Mouse (Mus musculus) neural tube, embryonic 13.5 days (tissue): ENCODE results near the gene Pnmal2. TPM values are rescaled to one million over a fixed set of nuclear protein-coding genes. Genes with fewer than 3 reads are reported as not detected.

ENCODE experiments used
- ATAC-seq: fragments of 200-750 bp; cut with Nextera tagmentation; 2 replicates; pipeline ENCODE4 v1.8.0; 2017; ENCODE audit warnings: low read depth, mild to moderate bottlenecking, moderate TSS enrichment, moderate library complexity
- H3K27ac ChIP-seq: fragments of 300-500 bp; sonication (generic); replicated peaks from 2 replicates; pipeline ENCODE4 v1.5.1; 2015; ENCODE audit warnings: moderate library complexity, mild to moderate bottlenecking, inconsistent platforms
- H3K27me3 ChIP-seq: fragments of 300-500 bp; sonication (generic); 2 replicates; pipeline ENCODE4 v1.6.1; 2015; ENCODE audit warnings: mild to moderate bottlenecking, inconsistent platforms
- H3K36me3 ChIP-seq: fragments of 300-500 bp; sonication (generic); 2 replicates; pipeline ENCODE4 v1.6.1; 2015; ENCODE audit warnings: mild to moderate bottlenecking, inconsistent platforms
- H3K4me1 ChIP-seq: fragments of 300-500 bp; sonication (generic); replicated peaks from 2 replicates; pipeline ENCODE4 v1.6.1; 2015; ENCODE audit warnings: inconsistent platforms
- H3K4me2 ChIP-seq: fragments of 300-500 bp; sonication (generic); 2 replicates; pipeline ENCODE4 v1.6.1; 2015; ENCODE audit warnings: inconsistent platforms, mild to moderate bottlenecking, moderate library complexity
- H3K4me3 ChIP-seq: fragments of 300-500 bp; sonication (generic); 2 replicates; pipeline ENCODE4 v1.5.1; 2015; ENCODE audit warnings: mild to moderate bottlenecking, inconsistent platforms
- H3K9ac ChIP-seq: fragments of 300-500 bp; sonication (generic); 2 replicates; pipeline ENCODE4 v1.6.1; 2015; ENCODE audit warnings: moderate library complexity, mild to moderate bottlenecking, inconsistent platforms
- H3K9me3 ChIP-seq: fragments of 300-500 bp; sonication (generic); 2 replicates; pipeline ENCODE4 v1.6.1; 2016; ENCODE audit warnings: inconsistent platforms
- WGBS: fragments of 180-500 bp; shearing (Covaris S2); methylation state at CpG from one replicate; pipeline ENCODE4 v1.1.7; 2015; 5-methylcytosine and 5-hydroxymethylcytosine counted together
- polyA plus RNA-seq: library from polyadenylated mRNA; unstranded; fragments of >200 nt; fragmentation: Nextera tagmentation; extraction: Ambion mirVana; gene quantifications from 2 replicates; pipeline ENCODE4 v1.2.1, GENCODE M21; 2015

Gene Pnmal2
- polyA plus RNA-seq, 1 experiment from 2014 or later = 76.2 TPM

- Histone ChIP-seq H3K9me3 (no peaks in the 10 kb centered on the region), H3K27ac (peak within 1 kb of the TSS; percentile 54), H3K9ac (peak within 1 kb of the TSS; percentile 68; the same call in 1 of the 2 replicates), H3K27me3 (no peaks in the 10 kb centered on the region), H3K4me3 (peak within 1 kb of the TSS; percentile 43), H3K4me2 (peak within 1 kb of the TSS; percentile 53), H3K4me1 (peaks cover 71% of the 10 kb centered on the region), H3K36me3 (no peaks in the 10 kb centered on the region)
- 98% methylated on average over 5 of the region's 5 CpGs for WGBS
- ATAC-seq = no peak
These were observed 47.9 kb downstream of the Pnmal2 start, which contains the start of gene Ccdc8 for GRCm38 (mm10) chr7:16992451-16992807. Gene Ccdc8 (plus strand): TSS chr7:16992708.

GRCm38 (mm10) chr7:16993651-16994399, 49.3 kb downstream of the Pnmal2 start:
- peak; percentile 73 for ATAC-seq
- H3K4me3 ChIP-seq = peak overlapping the region; percentile 43
- peak overlapping the region; percentile 15 for H3K27ac ChIP-seq
- peak overlapping the region; percentile 53 for H3K4me2 ChIP-seq
- no peaks in the 10 kb centered on the region for H3K9me3 ChIP-seq
- no peaks in the 10 kb centered on the region for H3K27me3 ChIP-seq
- peaks cover 62% of the 10 kb centered on the region for H3K4me1 ChIP-seq
- H3K9ac ChIP-seq = peak overlapping the region; percentile 68
- 6% methylated on average over 27 of the region's 27 CpGs for WGBS
- no peaks in the 10 kb centered on the region for H3K36me3 ChIP-seq

- peak overlapping the region; percentile 53 for H3K4me2 ChIP-seq
- H3K36me3 ChIP-seq = no peaks in the 10 kb centered on the region
- ATAC-seq = no peak
- H3K27me3 ChIP-seq = no peaks in the 10 kb centered on the region
- no peaks in the 10 kb centered on the region for H3K9me3 ChIP-seq
- H3K27ac ChIP-seq = peak overlapping the region; percentile 15; the same call in 1 of the 2 replicates
- WGBS = 12% methylated on average over 20 of the region's 20 CpGs
- H3K9ac ChIP-seq = peak overlapping the region; percentile 68
- H3K4me1 ChIP-seq = peaks cover 62% of the 10 kb centered on the region
- H3K4me3 ChIP-seq = peak overlapping the region; percentile 43
These were observed 49.9 kb downstream of the Pnmal2 start for GRCm38 (mm10) chr7:16994400-16994799.

- Histone ChIP-seq H3K9ac (peak overlapping the region; percentile 68), H3K36me3 (no peaks in the 10 kb centered on the region), H3K4me3 (peak overlapping the region; percentile 43), H3K4me2 (peak overlapping the region; percentile 53), H3K4me1 (peaks cover 55% of the 10 kb centered on the region), H3K9me3 (no peaks in the 10 kb centered on the region), H3K27me3 (no peaks in the 10 kb centered on the region), H3K27ac (no peak overlapping the region)
- WGBS = 90% methylated on average over 4 of the region's 4 CpGs
- no peak for ATAC-seq
These were observed 50.9 kb downstream of the Pnmal2 start for GRCm38 (mm10) chr7:16995345-16995744.

Other genes starting within 250 kb of the Pnmal2 start
- gene Ceacam9, start 222.8 kb upstream of the Pnmal2 start, polyA plus RNA-seq = not detected in 2 replicates
- 372 and 378 TPM in 2 replicates for gene Ap2s1, start 206.3 kb upstream of the Pnmal2 start, polyA plus RNA-seq
- 8.8 and 9.0 TPM in 2 replicates for gene Slc1a5, start 163.3 kb upstream of the Pnmal2 start, polyA plus RNA-seq
- gene Strn4, start 128.8 kb upstream of the Pnmal2 start, polyA plus RNA-seq = 155 and 174 TPM in 2 replicates
- 40.0 and 45.9 TPM in 2 replicates for gene Fkrp, start 128.0 kb upstream of the Pnmal2 start, polyA plus RNA-seq
- gene Prkd2, start 101.8 kb upstream of the Pnmal2 start, polyA plus RNA-seq = 6.3 and 6.8 TPM in 2 replicates
- gene Dact3, start 69.4 kb upstream of the Pnmal2 start, polyA plus RNA-seq = 3.7 and 3.9 TPM in 2 replicates
- gene Gng8, start 52.9 kb upstream of the Pnmal2 start, polyA plus RNA-seq = 15.4 and 24.1 TPM in 2 replicates
- 3.1 and 3.6 TPM in 2 replicates for gene Ptgir, start 38.2 kb upstream of the Pnmal2 start, polyA plus RNA-seq
- gene Calm3, start 20.6 kb upstream of the Pnmal2 start, polyA plus RNA-seq = 275 and 297 TPM in 2 replicates
- gene Pnmal1, start 15.0 kb downstream of the Pnmal2 start, polyA plus RNA-seq = 37.6 and 39.7 TPM in 2 replicates
- 3.3 and 3.5 TPM in 2 replicates for gene Gm42372, start 38.4 kb downstream of the Pnmal2 start, polyA plus RNA-seq
- 6.6 and 7.6 TPM in 2 replicates for gene Ccdc8, start 48.0 kb downstream of the Pnmal2 start, polyA plus RNA-seq
- 116 and 127 TPM in 2 replicates for gene Ppp5c, start 83.2 kb downstream of the Pnmal2 start, polyA plus RNA-seq
- 4.3 and 5.2 TPM in 2 replicates for gene Hif3a, start 117.7 kb downstream of the Pnmal2 start, polyA plus RNA-seq
- 1.2 and 1.6 TPM in 2 replicates for gene Psg16, start 129.4 kb downstream of the Pnmal2 start, polyA plus RNA-seq
- gene Ceacam3, start 205.6 kb downstream of the Pnmal2 start, polyA plus RNA-seq = not detected in 2 replicates